Comparison of ENCODE assay signal across 18 mouse cellular contexts in the genomic region with DNA sequence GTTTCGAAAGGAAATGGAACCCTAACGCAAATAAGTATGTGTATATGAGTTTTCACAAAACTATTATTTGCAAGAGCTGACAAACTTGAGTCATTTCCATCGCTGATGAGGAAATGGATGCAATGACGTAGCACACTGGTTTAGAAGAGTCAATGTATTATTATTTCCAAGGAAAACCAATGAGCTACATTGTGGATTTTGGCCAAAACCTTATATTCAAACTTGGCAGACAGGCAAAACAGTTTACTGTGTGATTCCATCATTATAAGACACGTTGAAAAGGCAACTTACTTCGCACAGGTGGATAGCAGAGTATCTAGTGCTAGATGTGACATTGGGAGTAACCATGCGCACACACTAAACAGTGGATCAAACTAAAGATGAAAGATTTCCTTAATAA.
"Had no signal": no experiment of that assay in that cellular context is flagged by ENCODE, and none has a peak within 500 bp of the region (broad histone marks: within the 10 kb centered on the region; RNA-seq: fewer than 3 reads in every experiment).

No protein-coding gene starts in this region.

- H3K27ac ChIP-seq: lung, embryonic 15.5 days; midbrain, embryonic 10.5 days; midbrain, embryonic 13.5 days; neural tube, embryonic 13.5 days; neural tube, embryonic 15.5 days had no signal

- H3K36me3 ChIP-seq: lung, embryonic 15.5 days; midbrain, embryonic 10.5 days; midbrain, embryonic 13.5 days; neural tube, embryonic 13.5 days; neural tube, embryonic 15.5 days had no signal

- H3K9me3 ChIP-seq: lung, embryonic 15.5 days; midbrain, embryonic 10.5 days; midbrain, embryonic 13.5 days; neural tube, embryonic 13.5 days; neural tube, embryonic 15.5 days had no signal

- H3K4me1 ChIP-seq: lung, embryonic 15.5 days; midbrain, embryonic 10.5 days; midbrain, embryonic 13.5 days; neural tube, embryonic 13.5 days; neural tube, embryonic 15.5 days had no signal

- H3K4me2 ChIP-seq: lung, embryonic 15.5 days; midbrain, embryonic 13.5 days; neural tube, embryonic 13.5 days; neural tube, embryonic 15.5 days had no signal

- H3K9ac ChIP-seq: lung, embryonic 15.5 days; midbrain, embryonic 13.5 days; neural tube, embryonic 13.5 days; neural tube, embryonic 15.5 days had no signal

- H3K27me3 ChIP-seq: lung, embryonic 15.5 days; midbrain, embryonic 13.5 days; neural tube, embryonic 13.5 days; neural tube, embryonic 15.5 days had no signal

- ATAC-seq: midbrain, embryonic 13.5 days; midbrain, embryonic 16.5 days had no signal

- H3K4me3 ChIP-seq: lung, embryonic 15.5 days; midbrain, embryonic 10.5 days; midbrain, embryonic 13.5 days; myocyte; neural tube, embryonic 13.5 days; neural tube, embryonic 15.5 days had no signal

- DNase-seq: lung, adult 18-20 months; lung, postnatal 10 days; lung, postnatal 4 days; retina, postnatal 1 day; right cerebral cortex, adult 18-20 months; right cerebral cortex, postnatal 25 days; right cerebral cortex, postnatal 4 days; spleen, adult 18-20 months; thymus, adult 18-20 months; thymus, postnatal 14 days; thymus, postnatal 36 days had no signal
